Mouse (Mus musculus): ENCODE data around the gene Ccr10.

DNA sequence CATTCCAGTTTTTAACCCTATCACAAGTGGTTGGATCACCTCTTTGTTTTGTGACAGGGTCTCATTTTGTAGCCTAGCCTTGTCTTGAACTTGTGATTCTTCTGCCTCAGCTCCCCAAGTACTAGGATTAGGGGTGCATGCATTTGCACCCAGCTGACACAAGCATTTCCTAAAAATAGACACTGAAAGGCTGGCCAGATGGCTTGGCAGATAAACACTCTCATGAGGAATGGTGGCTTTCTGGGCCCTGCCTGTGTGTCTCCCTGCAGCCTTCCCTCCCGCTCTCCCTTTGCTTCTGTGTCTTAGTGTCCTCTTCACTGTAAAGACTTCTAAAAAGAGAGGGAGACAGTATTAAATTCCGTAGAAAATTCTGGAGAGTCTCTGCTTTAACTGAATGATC, 44.1 kb downstream of the Ccr10 start:
- no peak for TF ChIP-seq MYOG (IDR thresholded peaks at IDR 0.05; ENCODE audit: control insufficient read depth, extremely low read depth, insufficient read length)
- TF ChIP-seq CTCF (IDR thresholded peaks at IDR 0.05; ENCODE audit: control insufficient read depth, insufficient read depth, insufficient read length), result no peak
- no peak for TF ChIP-seq MAX (IDR thresholded peaks at IDR 0.05)
